Mouse (Mus musculus) testis, adult 10 weeks (tissue): ENCODE results near the gene Olfr983. TPM values are rescaled to one million over a fixed set of nuclear protein-coding genes. Genes with fewer than 3 reads are reported as not detected.

ENCODE experiments used
- polyA plus RNA-seq: library from polyadenylated mRNA; stranded (reverse); fragments of 350-450 nt; fragmentation: Illumina TruSeq; extraction: RNeasy Lipid Tissue Mini Kit (QIAGEN cat#74804); gene quantifications from one replicate; pipeline ENCODE4 v1.2.3, GENCODE M21; 2014; ENCODE audit warnings: low read depth, low replicate concordance

Olfr983 gene
- polyA plus RNA-seq, result not detected

GRCm38 (mm10) chr9:40093495-40093894 lies at the start of gene Olfr983:
Olfr983 (minus strand) TSS chr9:40093595.

GRCm38 (mm10) chr9:40130084-40130483 lies 36.7 kb upstream of the Olfr983 start, which contains the start of gene Olfr985:
Olfr985 (minus strand) TSS chr9:40130184.

GRCm38 (mm10) chr9:40114106-40114505 lies 20.7 kb upstream of the Olfr983 start, which contains the start of gene Olfr984:
Olfr984 (minus strand) TSS chr9:40114206.

GRCm38 (mm10) chr9:40073529-40073928 lies 19.9 kb downstream of the Olfr983 start, which contains the start of gene Olfr982:
Olfr982 (plus strand) TSS chr9:40073829.

Other genes starting within 250 kb of the Olfr983 start
- not detected for gene Olfr972, start 227.2 kb downstream of the Olfr983 start, polyA plus RNA-seq
- gene Olfr229, start 186.3 kb downstream of the Olfr983 start, polyA plus RNA-seq, result not detected
- not detected for gene Olfr974, start 156.1 kb downstream of the Olfr983 start, polyA plus RNA-seq
- 0.29 TPM for gene Olfr975, start 141.5 kb downstream of the Olfr983 start, polyA plus RNA-seq
- 0.43 TPM for gene Olfr976, start 132.5 kb downstream of the Olfr983 start, polyA plus RNA-seq
- not detected for gene Olfr978, start 101.5 kb downstream of the Olfr983 start, polyA plus RNA-seq
- 0.21 TPM for gene Olfr979, start 90.1 kb downstream of the Olfr983 start, polyA plus RNA-seq
- 0.39 TPM for gene Olfr980, start 84.0 kb downstream of the Olfr983 start, polyA plus RNA-seq
- 0.04 TPM for gene Olfr981, start 72.1 kb downstream of the Olfr983 start, polyA plus RNA-seq
- gene Olfr982, start 19.8 kb downstream of the Olfr983 start, polyA plus RNA-seq, result 0.03 TPM
- gene Olfr984, start 20.6 kb upstream of the Olfr983 start, polyA plus RNA-seq, result not detected
- gene Olfr985, start 36.6 kb upstream of the Olfr983 start, polyA plus RNA-seq, result not detected
- 259 TPM for gene Tmem225, start 54.5 kb upstream of the Olfr983 start, polyA plus RNA-seq
- gene Olfr986, start 87.3 kb upstream of the Olfr983 start, polyA plus RNA-seq, result 0.06 TPM
- gene Zfp202, start 98.7 kb upstream of the Olfr983 start, polyA plus RNA-seq, result 12.1 TPM
- gene Scn3b, start 175.6 kb upstream of the Olfr983 start, polyA plus RNA-seq, result 0.39 TPM